Mouse (Mus musculus) spleen, adult 2 months (tissue): ENCODE data around the gene Coro2b. TPM values are rescaled to one million over a fixed set of nuclear protein-coding genes. Genes with fewer than 3 reads are reported as not detected.

Source experiments
- DNase-seq, 2 experiments: peaks; one replicate each; pipeline versions ENCODE4 v3.0.0 to v3.0.0-alpha.2; 2012 to 2021; ENCODE audit warnings: low spot score in 2 of 2, low read depth in 1 of 2
- H3K27ac ChIP-seq: fragments of 200-500 bp; 2 replicates; pipeline ENCODE4 v1.5.1; 2012; ENCODE audit warnings: low read length, inconsistent platforms; ENCODE audit not compliant: insufficient read depth
- H3K27me3 ChIP-seq: fragments of 200-500 bp; 2 replicates; pipeline ENCODE4 v1.6.1; 2012; ENCODE audit warnings: mild to moderate bottlenecking, moderate library complexity, low read length, inconsistent platforms; ENCODE audit not compliant: control insufficient read depth, insufficient read depth
- H3K36me3 ChIP-seq: fragments of 200-500 bp; 2 replicates; pipeline ENCODE4 v1.6.1; 2012; ENCODE audit warnings: mild to moderate bottlenecking, low read length, inconsistent platforms; ENCODE audit not compliant: control insufficient read depth, insufficient read depth
- H3K4me1 ChIP-seq: fragments of 200-500 bp; 2 replicates; pipeline ENCODE4 v1.6.1; 2011; ENCODE audit warnings: inconsistent platforms; ENCODE audit not compliant: control insufficient read depth, insufficient read depth, insufficient read length
- H3K4me3 ChIP-seq: fragments of 200-500 bp; 2 replicates; pipeline ENCODE4 v1.5.1; 2011; ENCODE audit warnings: mild to moderate bottlenecking, inconsistent platforms; ENCODE audit not compliant: insufficient read depth, insufficient read length; ENCODE audit errors: extremely low read depth
- CTCF ChIP-seq: fragments of 200-500 bp; IDR thresholded peaks from 2 replicates; pipeline ENCODE4 v1.5.1; 2011; ENCODE audit warnings: mild to moderate bottlenecking, inconsistent platforms; ENCODE audit not compliant: insufficient read depth, insufficient read length, insufficient replicate concordance; ENCODE audit errors: extremely low read depth
- POLR2A ChIP-seq: fragments of 200-500 bp; IDR thresholded peaks from 2 replicates; pipeline ENCODE4 v1.6.1; 2011; ENCODE audit warnings: low read depth, low read length, inconsistent platforms
- WGBS: fragments of 180-500 bp; shearing (Covaris S2); methylation state at CpG from one replicate; pipeline ENCODE4 v1.1.7; 2018; 5-methylcytosine and 5-hydroxymethylcytosine counted together
- polyA plus RNA-seq: library from polyadenylated mRNA; depleted of rRNA; stranded (reverse); fragments of >200 nt; gene quantifications from 2 replicates; pipeline ENCODE4 v1.2.3, GENCODE M21; 2012

The Coro2b gene
- polyA plus RNA-seq, 1 experiment = 3.5 TPM

DNA sequence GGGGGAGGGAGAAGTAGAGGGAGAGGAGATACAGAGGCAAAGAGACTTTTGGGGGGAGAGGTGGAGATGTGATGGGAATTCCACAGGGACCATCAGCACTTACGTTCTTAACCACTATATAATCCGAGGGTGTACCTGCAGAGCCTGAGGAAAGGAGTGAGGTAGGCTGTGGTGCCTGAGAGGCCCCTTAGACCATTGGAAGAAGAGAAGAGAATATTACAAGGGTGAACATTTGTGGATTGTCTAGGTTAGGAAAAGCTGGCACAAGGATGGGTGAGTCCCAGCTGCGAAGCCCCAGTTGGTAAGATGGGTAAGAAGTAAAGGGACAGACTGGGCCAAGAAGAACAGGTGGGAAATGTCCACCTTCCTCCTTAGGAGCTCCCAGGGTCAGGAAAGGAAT is 22.6 kb upstream of the Coro2b start:
- no peak for DNase-seq
- WGBS = 83% methylated on average over 3 of the region's 3 CpGs
- no peaks in the 10 kb centered on the region for H3K27me3 ChIP-seq
- no peak overlapping the region for H3K4me3 ChIP-seq
- H3K4me1 ChIP-seq = no peaks in the 10 kb centered on the region
- H3K36me3 ChIP-seq = no peaks in the 10 kb centered on the region
- no peak overlapping the region for H3K27ac ChIP-seq
- TF ChIP-seq POLR2A (no peak), CTCF (no peak)

- 90% methylated on average over 8 of the region's 8 CpGs for WGBS
- no peaks in the 10 kb centered on the region for H3K4me1 ChIP-seq
- H3K36me3 ChIP-seq = no peaks in the 10 kb centered on the region
- H3K4me3 ChIP-seq = no peak overlapping the region
- H3K27me3 ChIP-seq = no peaks in the 10 kb centered on the region
- no peak for DNase-seq
- no peak overlapping the region for H3K27ac ChIP-seq
- TF ChIP-seq CTCF (no peak), POLR2A (no peak)
These were observed 21.2 kb upstream of the Coro2b start for GRCm38 (mm10) chr9:62558058-62558457.

GRCm38 (mm10) chr9:62556748-62557147 is 19.9 kb upstream of the Coro2b start:
- TF ChIP-seq CTCF (no peak), POLR2A (no peak)
- WGBS = 89% methylated on average over 6 of the region's 6 CpGs
- no peaks in the 10 kb centered on the region for H3K36me3 ChIP-seq
- H3K27ac ChIP-seq = no peak overlapping the region
- H3K4me1 ChIP-seq = no peaks in the 10 kb centered on the region
- no peak overlapping the region for H3K4me3 ChIP-seq
- H3K27me3 ChIP-seq = no peaks in the 10 kb centered on the region
- no peak for DNase-seq

GRCm38 (mm10) chr9:62555258-62555856 is 18.5 kb upstream of the Coro2b start:
- DNase-seq = no peak
- no peaks in the 10 kb centered on the region for H3K36me3 ChIP-seq
- TF ChIP-seq CTCF = no peak
- TF ChIP-seq POLR2A = no peak
- WGBS = 68% methylated on average over 5 of the region's 5 CpGs
- no peaks in the 10 kb centered on the region for H3K4me1 ChIP-seq
- no peak overlapping the region for H3K4me3 ChIP-seq
- no peak overlapping the region for H3K27ac ChIP-seq
- no peaks in the 10 kb centered on the region for H3K27me3 ChIP-seq

DNA sequence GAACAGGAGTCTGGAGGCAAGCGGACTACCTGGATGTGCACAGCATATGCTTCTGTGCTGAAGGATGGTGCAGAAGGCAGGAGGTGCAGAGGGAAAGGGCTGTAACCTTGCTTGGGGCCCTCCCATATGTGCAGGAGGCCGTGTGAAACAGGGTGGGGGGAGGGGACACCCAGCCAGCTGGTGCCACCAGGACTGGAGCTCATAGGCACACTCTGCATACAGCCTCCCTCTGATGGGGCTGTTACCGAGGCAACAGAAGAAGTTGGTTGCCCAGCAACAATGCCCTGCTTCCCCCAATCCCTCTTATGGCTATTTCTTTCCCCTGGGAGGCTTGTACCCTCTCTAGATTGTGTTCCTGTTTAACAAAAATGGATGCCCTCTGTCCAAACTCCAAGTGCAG is 17.8 kb upstream of the Coro2b start:
- 58% methylated on average over 3 of the region's 3 CpGs for WGBS
- no peak for DNase-seq
- TF ChIP-seq CTCF (no peak), POLR2A (no peak)
- H3K27ac ChIP-seq = no peak overlapping the region
- H3K4me3 ChIP-seq = no peak overlapping the region
- no peaks in the 10 kb centered on the region for H3K27me3 ChIP-seq
- no peaks in the 10 kb centered on the region for H3K36me3 ChIP-seq
- no peaks in the 10 kb centered on the region for H3K4me1 ChIP-seq

DNA sequence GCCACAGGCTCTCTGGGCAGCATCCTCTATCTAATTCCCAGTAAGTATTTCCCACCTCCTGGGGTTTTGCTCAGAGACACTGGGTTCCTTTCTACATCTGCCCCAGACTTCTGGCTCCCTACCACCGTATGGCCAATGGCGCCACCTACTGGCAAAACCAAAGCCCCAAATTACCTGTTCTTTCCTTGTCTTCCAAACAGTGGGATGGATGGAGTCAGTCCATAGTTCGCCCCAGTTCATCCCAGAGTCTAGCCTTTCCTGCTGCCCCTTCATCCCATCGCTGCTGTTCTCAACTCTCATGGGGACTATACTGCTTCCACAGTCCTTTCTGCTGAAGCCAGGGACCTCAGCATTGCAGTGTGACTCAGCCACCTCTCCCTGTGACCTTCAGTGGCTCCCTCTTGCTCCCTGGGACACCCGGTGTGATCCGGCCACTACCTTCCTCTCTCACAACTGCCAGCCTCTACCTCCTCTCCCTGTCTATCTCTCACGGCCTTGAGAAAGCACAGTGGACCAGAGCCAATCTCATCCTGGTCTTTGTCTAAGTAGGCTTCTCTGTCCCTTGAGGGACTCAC is 16.6 kb upstream of the Coro2b start:
- Histone ChIP-seq H3K27ac (no peak overlapping the region), H3K4me3 (no peak overlapping the region), H3K36me3 (no peaks in the 10 kb centered on the region), H3K27me3 (no peaks in the 10 kb centered on the region), H3K4me1 (no peaks in the 10 kb centered on the region)
- TF ChIP-seq CTCF = peak; percentile 40; the same call in 1 of the 2 replicates
- TF ChIP-seq POLR2A = no peak
- peak in 1 of 2 experiments; percentile 39 for DNase-seq
- WGBS = 29% methylated on average over 7 of the region's 7 CpGs

GRCm38 (mm10) chr9:62551531-62551930 is 14.7 kb upstream of the Coro2b start:
- no peaks in the 10 kb centered on the region for H3K36me3 ChIP-seq
- H3K4me3 ChIP-seq = no peak overlapping the region
- H3K27ac ChIP-seq = no peak overlapping the region
- no peaks in the 10 kb centered on the region for H3K27me3 ChIP-seq
- H3K4me1 ChIP-seq = no peaks in the 10 kb centered on the region
- 97% methylated on average over 3 of the region's 3 CpGs for WGBS
- TF ChIP-seq POLR2A = no peak
- no peak for TF ChIP-seq CTCF
- DNase-seq = no peak
